Mouse (Mus musculus): ENCODE measurements around the gene Ubr1. TPM values are rescaled to one million over a fixed set of nuclear protein-coding genes. Genes with fewer than 3 reads are reported as not detected.

Gene Ubr1
- polyA plus RNA-seq, 1 experiment from 2014 or later, result 33.0 TPM

GRCm38 (mm10) chr2:120850424-120851082 lies 120.0 kb downstream of the Ubr1 start, which contains the start of gene Ttbk2:
Gene Ttbk2 (minus strand): TSS chr2:120850604.
- peak within 1 kb of the TSS; percentile 89 for H3K9ac ChIP-seq (replicated peaks)
- peak within 1 kb of the TSS; percentile 68 for H3K4me2 ChIP-seq
- H3K27ac ChIP-seq (replicated peaks), result peak within 1 kb of the TSS; percentile 94
- peaks cover 22% of the 10 kb centered on the region for H3K4me1 ChIP-seq
- no peaks in the 10 kb centered on the region for H3K9me3 ChIP-seq (replicated peaks)
- ATAC-seq (ENCODE audit: low FRiP score), result peak; percentile 100
- no peaks in the 10 kb centered on the region for H3K36me3 ChIP-seq
- H3K4me3 ChIP-seq (replicated peaks), result peak within 1 kb of the TSS; percentile 97
- WGBS, result 1% methylated on average over 38 of the region's 39 CpGs
- no peaks in the 10 kb centered on the region for H3K27me3 ChIP-seq (replicated peaks)

GRCm38 (mm10) chr2:120849449-120850423 lies 120.8 kb downstream of the Ubr1 start, which contains the start of gene Cdan1:
Gene Cdan1 (minus strand): TSS chr2:120850128.
- Histone ChIP-seq H3K4me3 (replicated peaks) (peak within 1 kb of the TSS; percentile 97), H3K4me1 (peaks cover 22% of the 10 kb centered on the region), H3K9ac (replicated peaks) (peak within 1 kb of the TSS; percentile 89), H3K4me2 (peak within 1 kb of the TSS; percentile 68), H3K27ac (replicated peaks) (peak within 1 kb of the TSS; percentile 94), H3K27me3 (replicated peaks) (no peaks in the 10 kb centered on the region), H3K36me3 (no peaks in the 10 kb centered on the region), H3K9me3 (replicated peaks) (no peaks in the 10 kb centered on the region)
- ATAC-seq (ENCODE audit: low FRiP score), result peak; percentile 78
- WGBS, result under 1% methylated on average over 58 of the region's 71 CpGs

- H3K27ac ChIP-seq (replicated peaks), result no peak overlapping the region
- 86% methylated on average over 1 of the region's 1 CpGs for WGBS
Measured at GRCm38 (mm10) chr2:120845280-120845679, 125.2 kb downstream of the Ubr1 start.

GRCm38 (mm10) chr2:120843990-120844389 lies 126.5 kb downstream of the Ubr1 start:
- H3K4me3 ChIP-seq (replicated peaks), result no peak overlapping the region
- H3K27ac ChIP-seq (replicated peaks), result no peak overlapping the region
- H3K36me3 ChIP-seq, result no peaks in the 10 kb centered on the region
- no peak for ATAC-seq (ENCODE audit: low FRiP score)
- no peak overlapping the region for H3K9ac ChIP-seq (replicated peaks)
- H3K27me3 ChIP-seq (replicated peaks), result no peaks in the 10 kb centered on the region
- H3K4me2 ChIP-seq, result no peak overlapping the region
- peaks cover 8% of the 10 kb centered on the region for H3K4me1 ChIP-seq
- no peaks in the 10 kb centered on the region for H3K9me3 ChIP-seq (replicated peaks)
- 92% methylated on average over 4 of the region's 4 CpGs for WGBS

More at GRCm38 (mm10) chr2:120845280-120845679, 125.2 kb downstream of the Ubr1 start:
- no peaks in the 10 kb centered on the region for H3K9me3 ChIP-seq (replicated peaks)
- no peaks in the 10 kb centered on the region for H3K27me3 ChIP-seq (replicated peaks)
- H3K36me3 ChIP-seq, result no peaks in the 10 kb centered on the region
- H3K4me1 ChIP-seq, result peaks cover 12% of the 10 kb centered on the region
- no peak for ATAC-seq (ENCODE audit: low FRiP score)
- no peak overlapping the region for H3K4me2 ChIP-seq
- no peak overlapping the region for H3K9ac ChIP-seq (replicated peaks)
- H3K4me3 ChIP-seq (replicated peaks), result no peak overlapping the region

- 0 out of 2 replicates have a peak, but pooled peaks cover 3% of the 10 kb centered on the region for H3K9me3 ChIP-seq (replicated peaks)
- H3K27ac ChIP-seq (replicated peaks), result no peak overlapping the region
- 81% methylated on average over 1 of the region's 1 CpGs for WGBS
- H3K27me3 ChIP-seq (replicated peaks), result no peaks in the 10 kb centered on the region
- H3K9ac ChIP-seq (replicated peaks), result no peak overlapping the region
- H3K4me3 ChIP-seq (replicated peaks), result no peak overlapping the region
- no peaks in the 10 kb centered on the region for H3K4me1 ChIP-seq
- ATAC-seq (ENCODE audit: low FRiP score), result no peak
- H3K36me3 ChIP-seq, result 0 out of 2 replicates have a peak, but pooled peaks cover 2% of the 10 kb centered on the region
- H3K4me2 ChIP-seq, result no peak overlapping the region
Measured at GRCm38 (mm10) chr2:120841211-120841610, 129.3 kb downstream of the Ubr1 start.

GRCm38 (mm10) chr2:120835167-120835566 lies 135.3 kb downstream of the Ubr1 start:
- ATAC-seq (ENCODE audit: low FRiP score), result no peak

GRCm38 (mm10) chr2:120826936-120827638 lies 143.4 kb downstream of the Ubr1 start:
- Histone ChIP-seq H3K9me3 (replicated peaks) (no peaks in the 10 kb centered on the region), H3K27ac (replicated peaks) (no peak overlapping the region), H3K36me3 (no peaks in the 10 kb centered on the region), H3K9ac (replicated peaks) (no peak overlapping the region), H3K4me2 (no peak overlapping the region), H3K4me3 (replicated peaks) (no peak overlapping the region), H3K27me3 (replicated peaks) (no peaks in the 10 kb centered on the region), H3K4me1 (no peaks in the 10 kb centered on the region)
- WGBS, result 53% methylated on average over 1 of the region's 1 CpGs
- no peak for ATAC-seq (ENCODE audit: low FRiP score)

More at GRCm38 (mm10) chr2:120835167-120835566, 135.3 kb downstream of the Ubr1 start:
- Histone ChIP-seq H3K9ac (replicated peaks) (no peak overlapping the region), H3K27ac (replicated peaks) (no peak overlapping the region), H3K4me2 (no peak overlapping the region), H3K36me3 (peaks cover 2% of the 10 kb centered on the region; the same call in 1 of the 2 replicates), H3K27me3 (replicated peaks) (no peaks in the 10 kb centered on the region), H3K4me1 (no peaks in the 10 kb centered on the region), H3K4me3 (replicated peaks) (no peak overlapping the region), H3K9me3 (replicated peaks) (0 out of 2 replicates have a peak, but pooled peaks cover 3% of the 10 kb centered on the region)
- WGBS, result 91% methylated on average over 4 of the region's 4 CpGs

Small RNA genes lying within 50 kb of the gene (microRNA-seq; reads per million reads assigned to microRNA genes)
- not detected for gene Gm44325

Other genes starting within 250 kb of the Ubr1 start
- 5.7 and 6.3 TPM in 2 replicates for gene Cdan1, start 120.6 kb downstream of the Ubr1 start, polyA plus RNA-seq (2015; fragmentation: Nextera tagmentation; extraction: Ambion mirVana)
- gene Ttbk2, start 120.1 kb downstream of the Ubr1 start, polyA plus RNA-seq (2015; fragmentation: Nextera tagmentation; extraction: Ambion mirVana), result 10.5 and 13.3 TPM in 2 replicates
- gene Tmem62, start 6.3 kb upstream of the Ubr1 start, polyA plus RNA-seq (2015; fragmentation: Nextera tagmentation; extraction: Ambion mirVana), result 15.0 and 15.1 TPM in 2 replicates
- gene Ccndbp1, start 37.7 kb upstream of the Ubr1 start, polyA plus RNA-seq (2015; fragmentation: Nextera tagmentation; extraction: Ambion mirVana), result 78.0 and 81.7 TPM in 2 replicates
- 0.37 and 0.75 TPM in 2 replicates for gene Epb42, start 66.4 kb upstream of the Ubr1 start, polyA plus RNA-seq (2015; fragmentation: Nextera tagmentation; extraction: Ambion mirVana)
- gene Tgm5, start 115.1 kb upstream of the Ubr1 start, polyA plus RNA-seq (2015; fragmentation: Nextera tagmentation; extraction: Ambion mirVana), result 0.09 and 0.14 TPM in 2 replicates
- gene Tgm7, start 139.1 kb upstream of the Ubr1 start, polyA plus RNA-seq (2015; fragmentation: Nextera tagmentation; extraction: Ambion mirVana), result 0.13 TPM in 1 of 2 replicates, not detected in the other
- 27.1 and 27.6 TPM in 2 replicates for gene Adal, start 169.7 kb upstream of the Ubr1 start, polyA plus RNA-seq (2015; fragmentation: Nextera tagmentation; extraction: Ambion mirVana)
- gene Lcmt2, start 169.9 kb upstream of the Ubr1 start, polyA plus RNA-seq (2015; fragmentation: Nextera tagmentation; extraction: Ambion mirVana), result 18.9 and 21.5 TPM in 2 replicates
- 45.2 and 47.2 TPM in 2 replicates for gene Tubgcp4, start 199.9 kb upstream of the Ubr1 start, polyA plus RNA-seq (2015; fragmentation: Nextera tagmentation; extraction: Ambion mirVana)
- gene Zscan29, start 200.4 kb upstream of the Ubr1 start, polyA plus RNA-seq (2015; fragmentation: Nextera tagmentation; extraction: Ambion mirVana), result 6.0 and 6.8 TPM in 2 replicates

Data from neural tube, embryonic 15.5 days (tissue).